Mouse (Mus musculus): ENCODE data around the gene Ndnf.

Ndnf gene

DNA sequence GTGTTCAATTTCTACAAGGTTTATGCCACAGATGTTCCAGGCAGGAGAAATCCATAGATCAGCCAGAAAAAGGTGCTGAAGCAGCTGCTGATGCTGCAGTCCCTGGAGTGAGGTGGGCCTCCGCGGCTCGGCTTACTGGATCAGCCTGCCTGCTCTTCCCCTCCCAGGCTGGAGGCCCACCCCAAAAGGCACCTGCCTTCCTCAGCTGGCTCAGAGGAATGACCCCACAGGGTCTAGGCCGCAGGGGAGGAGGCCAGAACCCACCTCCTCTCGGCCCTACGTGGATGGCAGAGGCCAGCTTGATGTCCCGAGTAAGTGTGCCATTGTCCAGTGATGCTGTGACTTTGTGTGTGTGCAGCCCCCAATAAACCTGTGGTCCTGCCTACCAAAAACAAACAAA, 86.8 kb downstream of the Ndnf start:
- DNase-seq (ENCODE audit: low spot score in 2 of 2), result no peak

DNA sequence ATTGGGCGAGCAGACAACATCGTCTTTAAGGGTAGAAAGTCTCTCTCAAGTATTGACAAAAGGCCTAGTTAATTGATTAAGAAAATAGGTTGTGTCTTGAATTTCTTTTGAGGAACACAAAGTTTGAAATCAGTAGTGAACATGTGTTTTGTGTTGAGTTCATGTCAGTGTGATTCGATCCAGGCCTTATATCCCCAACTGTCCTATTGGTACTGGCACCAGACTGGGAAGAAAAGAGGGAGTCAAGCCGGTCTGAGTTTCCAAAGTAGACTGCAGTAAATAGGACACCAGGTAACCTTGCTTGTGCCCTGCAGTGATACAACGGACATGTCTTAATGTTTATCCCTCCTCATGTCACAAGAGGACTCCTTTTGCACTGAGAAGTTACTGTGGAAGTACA, 87.8 kb downstream of the Ndnf start:
- no peak for DNase-seq (ENCODE audit: low spot score in 2 of 2)

DNA sequence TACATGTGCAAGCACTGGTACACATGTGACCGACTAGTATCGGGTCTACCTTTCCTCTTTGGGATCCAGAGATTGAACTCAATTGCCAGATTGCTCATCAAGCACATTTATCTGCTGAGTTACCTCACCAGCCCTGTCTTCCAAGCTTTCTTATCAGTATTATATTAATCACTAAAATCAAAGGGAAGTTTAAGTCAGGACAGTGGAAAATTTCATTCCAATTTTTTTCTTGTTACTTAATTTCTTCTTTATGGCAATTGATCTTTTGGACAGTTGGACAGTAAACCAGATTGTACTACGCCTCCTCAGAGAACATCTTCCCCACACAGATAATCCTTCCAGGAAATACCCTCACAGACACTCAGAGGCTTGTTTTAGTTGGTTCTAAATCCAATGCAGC, 88.7 kb downstream of the Ndnf start:
- DNase-seq (ENCODE audit: low spot score in 2 of 2), result no peak

Measured in right cerebral cortex, postnatal 36 days (tissue).